Mouse (Mus musculus): ENCODE results near the gene Rpl38. TPM values are rescaled to one million over a fixed set of nuclear protein-coding genes. Genes with fewer than 3 reads are reported as not detected.
"Not testable (repeated sequence)": the region's sequence is repeated elsewhere in the genome, so short reads cannot be mapped to it uniquely, and the experiment has no call there.

The Rpl38 gene
- polyA plus RNA-seq, 1 experiment from 2014 or later = 943 TPM

DNA sequence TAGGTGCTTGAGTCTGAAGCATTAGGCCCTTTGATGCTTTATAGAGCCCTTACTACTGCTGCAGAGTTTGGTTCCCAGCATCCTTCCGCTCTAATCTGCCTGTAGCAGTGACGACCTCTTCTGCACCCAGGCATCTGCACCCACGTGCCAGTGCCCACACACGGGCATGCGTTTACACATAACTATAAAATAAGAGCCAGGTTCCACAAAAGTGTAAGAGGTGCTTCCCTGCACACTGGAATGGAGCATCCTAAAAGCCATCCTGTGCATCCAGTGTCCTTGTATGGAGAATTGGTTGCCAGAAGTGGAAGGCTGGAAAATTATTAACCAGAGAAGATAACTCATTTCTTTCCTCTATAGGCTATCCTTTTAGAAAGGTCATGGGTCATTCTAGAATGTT lies 2.8 kb downstream of the Rpl38 start:
- Histone ChIP-seq H3K9me3 (ENCODE audit: control insufficient read depth, low read length) (no peaks in the 10 kb centered on the region), H3K27ac (ENCODE audit: low read depth, low read length) (no peak overlapping the region), H3K4me3 (ENCODE audit: low read depth, low read length) (no peak overlapping the region), H3K4me2 (ENCODE audit: low read depth, low read length, severe bottlenecking) (no peak overlapping the region), H3K9ac (ENCODE audit: low read length) (no peak overlapping the region), H3K27me3 (ENCODE audit: control insufficient read depth, insufficient read depth, low read length) (no peaks in the 10 kb centered on the region), H3K36me3 (ENCODE audit: control insufficient read depth, insufficient read depth, low read length) (peaks cover 7% of the 10 kb centered on the region; the same call in 1 of the 2 replicates), H3K4me1 (replicated peaks; ENCODE audit: control insufficient read depth, insufficient read depth, low read length) (peaks cover 11% of the 10 kb centered on the region)
- DNase-seq (ENCODE audit: low spot score) (peak; percentile 39), ATAC-seq (replicated peaks; ENCODE audit: low FRiP score) (no peak)
- 94% methylated on average over 5 of the region's 5 CpGs for WGBS

DNA sequence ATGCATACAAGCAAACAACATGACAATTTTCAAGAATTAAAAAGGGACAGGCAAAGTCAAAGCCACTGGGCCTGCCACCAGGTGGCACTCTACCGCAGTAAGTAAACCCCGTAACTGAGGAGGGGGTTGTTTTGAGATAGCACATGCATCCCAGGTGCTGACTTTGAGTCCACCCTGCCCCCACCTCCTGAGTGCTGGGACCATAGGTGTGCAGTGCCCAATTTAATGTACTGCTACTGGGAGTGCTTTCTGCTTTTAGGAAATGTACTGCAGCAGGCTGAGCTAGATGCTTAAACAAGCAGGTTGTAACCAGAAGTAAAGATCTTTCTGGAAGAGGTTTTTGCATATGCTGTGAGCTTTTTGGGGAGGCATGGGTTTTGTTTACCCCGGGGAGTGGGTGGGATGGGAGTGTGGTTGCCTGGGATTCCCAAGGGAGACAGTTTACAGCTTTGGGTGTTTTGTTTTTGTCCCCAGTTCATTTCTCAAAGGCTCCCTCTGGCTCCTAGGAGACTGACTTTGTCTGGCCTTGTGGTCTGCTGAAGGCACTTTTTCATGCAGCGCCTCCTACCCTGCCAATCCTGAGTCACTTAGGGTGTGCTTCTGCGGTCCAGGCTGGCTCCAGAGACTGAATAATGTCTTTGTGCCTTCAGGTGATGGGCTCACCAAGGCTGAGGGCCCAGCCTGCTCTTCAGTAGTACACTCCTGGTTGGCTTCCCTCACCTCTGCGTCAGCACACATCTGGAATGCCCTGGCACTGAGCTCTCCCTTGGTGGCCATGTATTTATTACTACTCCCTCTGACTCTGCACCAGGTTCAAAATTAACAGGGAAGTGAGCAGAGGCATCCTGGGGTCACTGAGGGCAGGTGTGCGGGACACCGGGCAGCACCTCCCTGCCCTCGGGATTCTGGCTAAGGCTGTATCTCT lies 4.7 kb downstream of the Rpl38 start:
- Histone ChIP-seq H3K27me3 (ENCODE audit: control insufficient read depth, insufficient read depth, low read length) (peaks cover 4% of the 10 kb centered on the region; the same call in 1 of the 2 replicates), H3K4me1 (replicated peaks; ENCODE audit: control insufficient read depth, insufficient read depth, low read length) (peaks cover 14% of the 10 kb centered on the region), H3K4me2 (ENCODE audit: low read depth, low read length, severe bottlenecking) (no peak overlapping the region), H3K27ac (ENCODE audit: low read depth, low read length) (no peak overlapping the region), H3K9ac (ENCODE audit: low read length) (no peak overlapping the region), H3K9me3 (ENCODE audit: control insufficient read depth, low read length) (no peaks in the 10 kb centered on the region), H3K4me3 (ENCODE audit: low read depth, low read length) (no peak overlapping the region), H3K36me3 (ENCODE audit: control insufficient read depth, insufficient read depth, low read length) (peaks cover 7% of the 10 kb centered on the region; the same call in 1 of the 2 replicates)
- ATAC-seq (replicated peaks; ENCODE audit: low FRiP score) (no peak), DNase-seq (ENCODE audit: low spot score) (peak; percentile 76)
- WGBS = 61% methylated on average over 9 of the region's 9 CpGs

DNA sequence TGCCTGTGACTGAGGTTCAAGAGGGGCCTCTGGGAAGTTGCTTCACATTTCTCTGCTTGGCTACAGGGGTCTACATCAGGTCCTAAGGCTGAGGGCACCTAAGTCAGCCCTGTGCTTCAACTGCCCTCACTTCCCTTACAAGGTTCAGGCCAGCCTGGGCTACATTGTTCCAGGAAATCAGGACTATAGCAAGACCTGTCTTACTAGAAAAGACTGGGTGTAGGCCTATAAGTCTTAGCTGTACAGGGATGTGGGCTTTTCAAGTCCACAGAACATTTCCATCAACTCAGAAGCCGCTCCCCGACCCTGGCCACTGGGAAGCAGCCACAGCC lies 5.4 kb downstream of the Rpl38 start:
- 86% methylated on average over 2 of the region's 2 CpGs for WGBS
- Histone ChIP-seq H3K9ac (ENCODE audit: low read length) (no peak overlapping the region), H3K4me3 (ENCODE audit: low read depth, low read length) (no peak overlapping the region), H3K4me2 (ENCODE audit: low read depth, low read length, severe bottlenecking) (no peak overlapping the region), H3K36me3 (ENCODE audit: control insufficient read depth, insufficient read depth, low read length) (peaks cover 7% of the 10 kb centered on the region; the same call in 1 of the 2 replicates), H3K27me3 (ENCODE audit: control insufficient read depth, insufficient read depth, low read length) (peaks cover 4% of the 10 kb centered on the region; the same call in 1 of the 2 replicates), H3K9me3 (ENCODE audit: control insufficient read depth, low read length) (no peaks in the 10 kb centered on the region), H3K4me1 (replicated peaks; ENCODE audit: control insufficient read depth, insufficient read depth, low read length) (peaks cover 14% of the 10 kb centered on the region), H3K27ac (ENCODE audit: low read depth, low read length) (no peak overlapping the region)
- DNase-seq (ENCODE audit: low spot score) (no peak), ATAC-seq (replicated peaks; ENCODE audit: low FRiP score) (no peak)

DNA sequence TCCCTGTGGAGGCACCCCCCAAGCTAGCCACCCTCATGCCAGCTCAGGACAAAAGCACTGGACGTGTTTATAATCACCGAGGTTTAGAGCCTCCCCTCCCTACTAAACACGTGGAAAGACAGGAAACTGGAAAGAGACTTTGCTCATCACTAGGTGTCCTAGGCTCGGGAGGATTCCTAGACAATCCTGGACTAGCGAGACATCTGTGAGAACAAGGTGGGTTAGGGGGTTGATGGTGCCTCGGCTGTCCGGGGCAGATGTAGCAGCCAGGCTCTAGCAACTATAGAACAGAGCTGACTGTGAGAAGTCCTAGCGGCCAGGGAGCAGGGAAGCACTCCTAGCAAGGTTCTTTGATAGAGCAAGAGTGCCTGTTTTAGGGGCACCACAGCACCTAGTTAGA lies 5.9 kb downstream of the Rpl38 start:
- WGBS = 58% methylated on average over 8 of the region's 8 CpGs
- Histone ChIP-seq H3K4me2 (ENCODE audit: low read depth, low read length, severe bottlenecking) (no peak overlapping the region), H3K27ac (ENCODE audit: low read depth, low read length) (no peak overlapping the region), H3K4me3 (ENCODE audit: low read depth, low read length) (no peak overlapping the region), H3K9ac (ENCODE audit: low read length) (no peak overlapping the region), H3K36me3 (ENCODE audit: control insufficient read depth, insufficient read depth, low read length) (peaks cover 7% of the 10 kb centered on the region; the same call in 1 of the 2 replicates), H3K9me3 (ENCODE audit: control insufficient read depth, low read length) (no peaks in the 10 kb centered on the region), H3K4me1 (replicated peaks; ENCODE audit: control insufficient read depth, insufficient read depth, low read length) (peaks cover 14% of the 10 kb centered on the region), H3K27me3 (ENCODE audit: control insufficient read depth, insufficient read depth, low read length) (peaks cover 4% of the 10 kb centered on the region; the same call in 1 of the 2 replicates)
- ATAC-seq (replicated peaks; ENCODE audit: low FRiP score) (no peak), DNase-seq (ENCODE audit: low spot score) (peak; percentile 59)

DNA sequence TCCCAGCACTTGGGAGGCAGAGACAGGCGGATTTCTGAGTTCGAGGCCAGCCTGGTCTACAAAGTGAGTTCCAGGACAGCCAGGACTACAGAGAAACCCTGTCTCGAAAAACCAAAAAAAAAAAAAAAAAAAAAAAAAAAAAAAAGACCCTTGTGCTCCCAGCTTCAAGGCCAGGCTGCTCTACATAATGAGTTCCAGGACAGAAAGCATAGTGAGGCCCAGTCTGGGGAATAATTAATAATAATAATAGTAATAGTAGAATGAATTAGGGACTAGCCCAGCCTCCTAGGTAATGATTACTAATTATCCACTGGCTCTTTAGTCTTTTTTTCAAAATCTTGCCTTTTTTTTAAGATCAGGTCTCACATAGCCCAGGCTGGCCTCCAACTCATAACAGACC lies 6.5 kb downstream of the Rpl38 start:
- H3K9ac ChIP-seq (ENCODE audit: low read length); DNase-seq (ENCODE audit: low spot score); H3K27me3 ChIP-seq (ENCODE audit: control insufficient read depth, insufficient read depth, low read length); H3K9me3 ChIP-seq (ENCODE audit: control insufficient read depth, low read length); H3K27ac ChIP-seq (ENCODE audit: low read depth, low read length); ATAC-seq (replicated peaks; ENCODE audit: low FRiP score); H3K4me3 ChIP-seq (ENCODE audit: low read depth, low read length); H3K4me2 ChIP-seq (ENCODE audit: low read depth, low read length, severe bottlenecking); H3K36me3 ChIP-seq (ENCODE audit: control insufficient read depth, insufficient read depth, low read length): not testable (repeated sequence)
- WGBS = 91% methylated on average over 1 of the region's 3 CpGs
- H3K4me1 ChIP-seq (replicated peaks; ENCODE audit: control insufficient read depth, insufficient read depth, low read length) = peaks cover 11% of the 10 kb centered on the region

DNA sequence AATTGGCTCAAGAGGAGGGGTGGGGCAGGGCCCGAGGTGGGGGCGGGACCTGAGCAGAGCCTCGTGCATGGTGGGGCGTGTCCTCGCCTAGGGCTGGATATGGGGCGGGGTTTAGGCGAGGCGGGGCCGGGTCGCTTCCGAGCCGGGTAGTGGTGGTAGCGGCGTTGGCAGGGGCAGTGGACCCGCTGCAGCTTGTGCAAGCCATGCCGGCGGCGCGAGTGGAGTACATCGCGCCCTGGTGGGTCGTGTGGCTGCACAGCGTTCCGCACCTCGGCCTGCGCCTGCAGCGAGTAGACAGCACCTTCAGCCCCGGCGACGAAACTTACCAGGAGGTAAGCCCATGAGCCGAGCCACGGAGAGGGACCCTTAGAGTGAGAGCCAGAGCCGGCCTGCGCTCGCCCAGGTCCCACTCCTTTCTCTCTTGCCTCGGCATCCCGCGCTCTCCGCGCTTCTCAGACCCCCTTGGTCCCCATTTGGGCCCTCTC lies 7.1 kb downstream of the Rpl38 start, which contains the start of gene Ttyh2:
Gene Ttyh2 (plus strand): TSS at position 91 of the 485 bp plus-strand sequence.
- peaks cover 4% of the 10 kb centered on the region; the same call in 1 of the 2 replicates for H3K27me3 ChIP-seq (ENCODE audit: control insufficient read depth, insufficient read depth, low read length)
- ATAC-seq (replicated peaks; ENCODE audit: low FRiP score) = peak; percentile 91
- under 1% methylated on average over 40 of the region's 40 CpGs for WGBS
- H3K4me3 ChIP-seq (ENCODE audit: low read depth, low read length) = peak within 1 kb of the TSS; percentile 52
- peak; percentile 94 for DNase-seq (ENCODE audit: low spot score)
- no peaks in the 10 kb centered on the region for H3K9me3 ChIP-seq (ENCODE audit: control insufficient read depth, low read length)
- no peak within 1 kb of the TSS for H3K27ac ChIP-seq (ENCODE audit: low read depth, low read length)
- H3K36me3 ChIP-seq (ENCODE audit: control insufficient read depth, insufficient read depth, low read length) = peaks cover 7% of the 10 kb centered on the region; the same call in 1 of the 2 replicates
- H3K4me2 ChIP-seq (ENCODE audit: low read depth, low read length, severe bottlenecking) = peak within 1 kb of the TSS; percentile 97
- H3K9ac ChIP-seq (ENCODE audit: low read length) = peak within 1 kb of the TSS; percentile 68
- peaks cover 7% of the 10 kb centered on the region; the same call in 1 of the 2 replicates for H3K4me1 ChIP-seq (replicated peaks; ENCODE audit: control insufficient read depth, insufficient read depth, low read length)

DNA sequence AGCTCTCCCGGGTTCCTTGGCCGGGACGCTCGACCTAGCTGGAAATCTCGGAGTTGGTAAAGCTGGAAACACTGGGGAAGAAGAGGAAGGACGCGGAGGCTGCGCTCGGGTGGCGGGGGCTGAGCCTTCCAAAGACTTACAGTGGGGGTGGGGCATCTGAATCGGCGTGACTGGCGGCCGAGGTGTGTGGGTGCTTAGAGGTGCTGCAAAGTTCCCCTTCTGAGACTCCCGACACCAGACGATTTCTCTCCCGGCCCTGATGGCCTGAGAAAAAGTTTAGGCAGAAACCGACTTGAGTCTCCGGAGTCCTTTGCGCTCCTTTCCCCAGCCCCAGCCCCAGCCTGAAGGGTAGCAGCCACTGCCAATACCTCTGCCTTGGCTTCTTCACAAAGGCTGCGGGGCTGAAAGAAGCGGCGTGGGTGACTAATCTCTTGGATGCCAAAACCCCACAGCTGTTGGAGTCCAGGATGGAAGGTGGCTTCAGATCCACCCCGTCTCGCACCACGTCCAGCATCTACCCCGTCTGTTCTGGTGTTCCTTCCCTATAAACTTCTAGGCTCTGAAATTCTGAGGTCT lies 7.6 kb downstream of the Rpl38 start:
- Histone ChIP-seq H3K27ac (ENCODE audit: low read depth, low read length) (no peak overlapping the region), H3K4me3 (ENCODE audit: low read depth, low read length) (peak overlapping the region; percentile 52), H3K27me3 (ENCODE audit: control insufficient read depth, insufficient read depth, low read length) (peaks cover 4% of the 10 kb centered on the region; the same call in 1 of the 2 replicates), H3K36me3 (ENCODE audit: control insufficient read depth, insufficient read depth, low read length) (peaks cover 7% of the 10 kb centered on the region; the same call in 1 of the 2 replicates), H3K9me3 (ENCODE audit: control insufficient read depth, low read length) (no peaks in the 10 kb centered on the region), H3K4me1 (replicated peaks; ENCODE audit: control insufficient read depth, insufficient read depth, low read length) (peaks cover 7% of the 10 kb centered on the region; the same call in 1 of the 2 replicates), H3K4me2 (ENCODE audit: low read depth, low read length, severe bottlenecking) (peak overlapping the region; percentile 97), H3K9ac (ENCODE audit: low read length) (peak overlapping the region; percentile 68)
- DNase-seq (ENCODE audit: low spot score) = no peak
- 3% methylated on average over 27 of the region's 27 CpGs for WGBS
- peak; percentile 14; the same call in 1 of the 2 replicates for ATAC-seq (replicated peaks; ENCODE audit: low FRiP score)

DNA sequence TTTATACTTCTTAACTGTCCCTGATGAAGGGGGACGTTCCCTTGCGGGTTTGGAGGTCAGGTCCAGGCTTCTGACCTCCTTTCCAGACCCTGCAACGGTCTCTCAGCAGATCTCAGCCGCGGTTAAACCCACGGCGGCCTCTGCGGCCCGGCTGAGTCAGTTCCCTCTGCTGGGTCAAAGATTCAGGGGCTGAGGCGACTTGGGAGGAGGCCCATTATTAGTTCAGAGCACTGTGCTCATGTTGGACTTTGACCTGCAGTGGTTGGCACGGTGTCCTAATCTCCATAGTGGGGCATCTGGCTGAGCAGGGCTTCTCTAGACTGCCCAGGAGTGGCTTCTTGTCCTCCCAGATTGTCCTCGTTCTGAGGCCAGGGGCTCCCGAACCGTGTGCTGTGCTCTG lies 8.1 kb downstream of the Rpl38 start:
- H3K27me3 ChIP-seq (ENCODE audit: control insufficient read depth, insufficient read depth, low read length) = peaks cover 4% of the 10 kb centered on the region; the same call in 1 of the 2 replicates
- peak overlapping the region; percentile 52 for H3K4me3 ChIP-seq (ENCODE audit: low read depth, low read length)
- H3K9me3 ChIP-seq (ENCODE audit: control insufficient read depth, low read length) = no peaks in the 10 kb centered on the region
- no peak overlapping the region for H3K27ac ChIP-seq (ENCODE audit: low read depth, low read length)
- H3K4me1 ChIP-seq (replicated peaks; ENCODE audit: control insufficient read depth, insufficient read depth, low read length) = peaks cover 7% of the 10 kb centered on the region; the same call in 1 of the 2 replicates
- peaks cover 7% of the 10 kb centered on the region; the same call in 1 of the 2 replicates for H3K36me3 ChIP-seq (ENCODE audit: control insufficient read depth, insufficient read depth, low read length)
- DNase-seq (ENCODE audit: low spot score) (no peak), ATAC-seq (replicated peaks; ENCODE audit: low FRiP score) (no peak)
- 11% methylated on average over 14 of the region's 14 CpGs for WGBS
- peak overlapping the region; percentile 68 for H3K9ac ChIP-seq (ENCODE audit: low read length)
- H3K4me2 ChIP-seq (ENCODE audit: low read depth, low read length, severe bottlenecking) = peak overlapping the region; percentile 97
